Comparison of ENCODE assay signal across 1 mouse cellular context in the genomic region with DNA sequence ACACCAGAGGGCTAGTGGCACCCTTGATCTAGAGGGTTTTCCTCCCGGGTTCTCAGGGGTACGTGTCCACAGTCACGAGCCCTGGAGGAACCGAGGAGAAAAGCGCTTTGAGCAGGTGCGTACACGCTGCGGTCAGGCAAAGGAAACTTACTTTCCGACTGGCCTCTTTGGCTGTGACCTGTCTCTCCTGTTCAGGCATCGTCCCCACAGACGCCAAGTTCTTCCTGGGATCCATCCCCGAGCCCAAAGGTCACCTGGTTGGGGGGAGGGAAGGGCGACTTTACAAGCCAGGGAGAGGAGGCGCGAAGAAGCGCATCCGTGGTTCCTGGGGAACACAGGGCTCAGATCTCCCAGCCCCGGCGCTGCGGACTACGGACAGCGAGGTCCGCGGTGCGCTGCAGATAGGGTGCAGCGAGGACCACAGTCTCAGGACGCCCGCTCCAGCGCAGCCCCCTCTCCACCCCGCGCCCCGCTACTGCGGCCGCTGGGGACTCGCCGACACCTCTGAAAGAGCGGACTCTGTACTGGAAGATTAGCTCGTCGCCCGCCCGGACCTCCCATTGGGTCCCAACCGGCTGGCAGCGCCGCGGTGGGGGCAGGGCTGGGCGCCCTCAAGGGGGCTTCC.
TF ChIP-seq lines count a peak whose summit lies in the region.

A gene (minus strand): TSS at position 485 of the 625 bp plus-strand sequence.

TF ChIP-seq in CH12.LX, 34 proteins besides CTCF, POLR2A, EP300 and RAD21 (continued from another document):
- TF ChIP-seq BHLHE40 (IDR thresholded peaks at IDR 0.05; ENCODE audit: low read depth, low read length) (peak; percentile 89), USF1 (IDR thresholded peaks at IDR 0.05; ENCODE audit: low read depth, low read length) (no peak; the same call in 1 of the 2 replicates), HCFC1 (IDR thresholded peaks at IDR 0.05; ENCODE audit: low read depth, low read length) (no peak), UBTF (IDR thresholded peaks at IDR 0.05; ENCODE audit: low read depth, low read length) (0 out of 2 replicates have a peak, but pooled peaks have one; percentile 25), CHD2 (IDR thresholded peaks at IDR 0.05; ENCODE audit: low read length) (peak; percentile 18; the same call in 1 of the 2 replicates), JUND (conservative IDR thresholded peaks at IDR 0.05; ENCODE audit: low read depth, low read length) (no peak), ZNF384 (IDR thresholded peaks at IDR 0.05; ENCODE audit: low read depth, low read length) (no peak), RCOR1 (conservative IDR thresholded peaks at IDR 0.05; ENCODE audit: low read depth, low read length) (no peak), MYC (IDR thresholded peaks at IDR 0.05; ENCODE audit: low read depth, low read length) (0 out of 2 replicates have a peak, but pooled peaks have one; percentile 18), NRF1 (IDR thresholded peaks at IDR 0.05; ENCODE audit: low read depth, low read length) (no peak), MAX (IDR thresholded peaks at IDR 0.05; ENCODE audit: low read length) (peak; percentile 48; the same call in 1 of the 2 replicates), PAX5 (IDR thresholded peaks at IDR 0.05; ENCODE audit: low read length) (no peak), TCF12 (IDR thresholded peaks at IDR 0.05; ENCODE audit: low read depth, low read length) (peak; percentile 81)
